Mouse (Mus musculus): Measurements from ENCODE around the gene Ecpas. TPM values are rescaled to one million over a fixed set of nuclear protein-coding genes. Genes with fewer than 3 reads are reported as not detected.

Ecpas gene
- polyA plus RNA-seq (2015; fragmentation: Nextera tagmentation; extraction: Ambion mirVana) = 29.9 and 35.4 TPM in 2 replicates

GRCm38 (mm10) chr4:58912629-58913335 lies at the start of gene Ecpas:
Ecpas (minus strand) TSS chr4:58912749.

GRCm38 (mm10) chr4:58943420-58944205 lies 31.1 kb upstream of the Ecpas start, which contains the start of gene Zkscan16:
Zkscan16 (plus strand) TSS chr4:58943628.

GRCm38 (mm10) chr4:58787616-58788015 lies 124.9 kb downstream of the Ecpas start, which contains the start of gene Olfr267:
Olfr267 (minus strand) TSS chr4:58787716.

Other genes starting within 250 kb of the Ecpas start
- not detected in 2 replicates for gene Olfr267, start 125.0 kb downstream of the Ecpas start, polyA plus RNA-seq (2015; fragmentation: Nextera tagmentation; extraction: Ambion mirVana)
- gene Zkscan16, start 30.9 kb upstream of the Ecpas start, polyA plus RNA-seq (2015; fragmentation: Nextera tagmentation; extraction: Ambion mirVana) = 0.05 and 0.07 TPM in 2 replicates
- gene Ptgr1, start 74.4 kb upstream of the Ecpas start, polyA plus RNA-seq (2015; fragmentation: Nextera tagmentation; extraction: Ambion mirVana) = 7.6 and 10.3 TPM in 2 replicates
- gene Dnajc25, start 82.3 kb upstream of the Ecpas start, polyA plus RNA-seq (2015; fragmentation: Nextera tagmentation; extraction: Ambion mirVana) = 11.2 and 12.9 TPM in 2 replicates
- 20.0 and 21.2 TPM in 2 replicates for gene Gm20503, start 90.5 kb upstream of the Ecpas start, polyA plus RNA-seq (2015; fragmentation: Nextera tagmentation; extraction: Ambion mirVana)
- gene Gng10, start 122.3 kb upstream of the Ecpas start, polyA plus RNA-seq (2015; fragmentation: Nextera tagmentation; extraction: Ambion mirVana) = 45.3 and 60.3 TPM in 2 replicates
- gene AI481877, start 226.2 kb upstream of the Ecpas start, polyA plus RNA-seq (2015; fragmentation: Nextera tagmentation; extraction: Ambion mirVana) = not detected in 2 replicates